Mouse (Mus musculus) heart, embryonic 15.5 days (tissue): ENCODE data around the gene Spata13. TPM values are rescaled to one million over a fixed set of nuclear protein-coding genes. Genes with fewer than 3 reads are reported as not detected.

Source experiments
- ATAC-seq: fragments of 200-750 bp; cut with Nextera tagmentation; replicated peaks from 2 replicates; pipeline ENCODE4 v1.8.0; 2017; ENCODE audit warnings: low read depth, moderate TSS enrichment; ENCODE audit not compliant: insufficient number of reproducible peaks, insufficient read depth, low FRiP score
- H3K27ac ChIP-seq: fragments of 300-500 bp; sonication (generic); 2 replicates; pipeline ENCODE4 v1.5.1; 2015; ENCODE audit warnings: mild to moderate bottlenecking, inconsistent platforms
- H3K27me3 ChIP-seq: fragments of 300-500 bp; sonication (generic); 2 replicates; pipeline ENCODE4 v1.6.1; 2015; ENCODE audit warnings: inconsistent platforms
- H3K36me3 ChIP-seq: fragments of 300-500 bp; sonication (generic); 2 replicates; pipeline ENCODE4 v1.6.1; 2015; ENCODE audit warnings: mild to moderate bottlenecking, inconsistent platforms
- H3K4me1 ChIP-seq: fragments of 300-500 bp; sonication (generic); replicated peaks from 2 replicates; pipeline ENCODE4 v1.6.1; 2015; ENCODE audit warnings: inconsistent platforms
- H3K4me2 ChIP-seq: fragments of 300-500 bp; sonication (generic); 2 replicates; pipeline ENCODE4 v1.6.1; 2015; ENCODE audit warnings: inconsistent platforms, mild to moderate bottlenecking, moderate library complexity
- H3K4me3 ChIP-seq: fragments of 300-500 bp; sonication (generic); 2 replicates; pipeline ENCODE4 v1.5.1; 2015; ENCODE audit warnings: mild to moderate bottlenecking, inconsistent platforms
- H3K9ac ChIP-seq: fragments of 300-500 bp; sonication (generic); 2 replicates; pipeline ENCODE4 v1.6.1; 2015; ENCODE audit warnings: mild to moderate bottlenecking, inconsistent platforms
- H3K9me3 ChIP-seq: fragments of 300-500 bp; sonication (generic); replicated peaks from 2 replicates; pipeline ENCODE4 v1.6.1; 2016; ENCODE audit warnings: inconsistent platforms
- WGBS: fragments of 180-500 bp; shearing (Covaris S2); methylation state at CpG from one replicate; pipeline ENCODE4 v1.1.7; 2015; ENCODE audit warnings: mixed read lengths; 5-methylcytosine and 5-hydroxymethylcytosine counted together
- polyA plus RNA-seq: library from polyadenylated mRNA; unstranded; fragments of >200 nt; fragmentation: Nextera tagmentation; extraction: Ambion mirVana; gene quantifications from 2 replicates; pipeline ENCODE4 v1.2.1, GENCODE M21; 2015

Spata13 gene
- polyA plus RNA-seq, 1 experiment from 2014 or later = 14.9 TPM

GRCm38 (mm10) chr14:60721938-60722337 lies 88.1 kb downstream of the Spata13 start:
- H3K4me1 ChIP-seq = peaks cover 11% of the 10 kb centered on the region
- H3K4me2 ChIP-seq = no peak overlapping the region
- H3K36me3 ChIP-seq = no peaks in the 10 kb centered on the region
- no peak overlapping the region for H3K4me3 ChIP-seq
- WGBS = 64% methylated on average over 3 of the region's 3 CpGs
- ATAC-seq = no peak
- H3K27me3 ChIP-seq = no peaks in the 10 kb centered on the region
- H3K27ac ChIP-seq = no peak overlapping the region
- no peaks in the 10 kb centered on the region for H3K9me3 ChIP-seq
- H3K9ac ChIP-seq = no peak overlapping the region

DNA sequence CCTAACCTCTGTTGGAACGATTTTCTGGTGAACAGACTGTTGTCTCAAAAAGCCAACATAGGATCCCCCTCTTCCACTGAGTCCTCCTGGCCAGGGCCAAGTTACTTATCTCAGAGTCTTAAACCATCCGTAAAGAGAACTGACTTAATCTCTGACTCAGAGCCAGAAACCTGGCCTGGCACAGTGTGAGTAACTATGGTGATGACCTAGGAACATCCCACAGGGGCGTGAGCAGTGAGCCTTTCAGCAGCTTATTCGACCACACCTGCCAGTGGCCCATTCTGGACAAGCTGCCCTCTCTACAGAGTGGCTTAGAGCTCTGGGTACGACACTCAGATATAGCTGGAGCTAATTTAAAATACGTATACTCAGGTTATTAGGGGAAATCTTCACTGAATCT lies 92.3 kb downstream of the Spata13 start:
- peaks cover 25% of the 10 kb centered on the region for H3K4me1 ChIP-seq
- H3K9ac ChIP-seq = no peak overlapping the region
- H3K27ac ChIP-seq = peak overlapping the region; percentile 40; the same call in 1 of the 2 replicates
- H3K36me3 ChIP-seq = no peaks in the 10 kb centered on the region
- peak; percentile 61 for ATAC-seq
- no peaks in the 10 kb centered on the region for H3K27me3 ChIP-seq
- H3K4me2 ChIP-seq = no peak overlapping the region
- no peak overlapping the region for H3K4me3 ChIP-seq
- H3K9me3 ChIP-seq = no peaks in the 10 kb centered on the region
- WGBS = 29% methylated on average over 6 of the region's 6 CpGs

- H3K9ac ChIP-seq = no peak overlapping the region
- H3K36me3 ChIP-seq = no peaks in the 10 kb centered on the region
- peak overlapping the region; percentile 40; the same call in 1 of the 2 replicates for H3K27ac ChIP-seq
- 49% methylated on average over 4 of the region's 4 CpGs for WGBS
- H3K4me1 ChIP-seq = peaks cover 28% of the 10 kb centered on the region
- H3K4me2 ChIP-seq = no peak overlapping the region
- no peak overlapping the region for H3K4me3 ChIP-seq
- no peaks in the 10 kb centered on the region for H3K27me3 ChIP-seq
- ATAC-seq = 0 out of 2 replicates have a peak, but pooled peaks have one; percentile 33
- H3K9me3 ChIP-seq = no peaks in the 10 kb centered on the region
Measured at GRCm38 (mm10) chr14:60727130-60727529, 93.3 kb downstream of the Spata13 start.

DNA sequence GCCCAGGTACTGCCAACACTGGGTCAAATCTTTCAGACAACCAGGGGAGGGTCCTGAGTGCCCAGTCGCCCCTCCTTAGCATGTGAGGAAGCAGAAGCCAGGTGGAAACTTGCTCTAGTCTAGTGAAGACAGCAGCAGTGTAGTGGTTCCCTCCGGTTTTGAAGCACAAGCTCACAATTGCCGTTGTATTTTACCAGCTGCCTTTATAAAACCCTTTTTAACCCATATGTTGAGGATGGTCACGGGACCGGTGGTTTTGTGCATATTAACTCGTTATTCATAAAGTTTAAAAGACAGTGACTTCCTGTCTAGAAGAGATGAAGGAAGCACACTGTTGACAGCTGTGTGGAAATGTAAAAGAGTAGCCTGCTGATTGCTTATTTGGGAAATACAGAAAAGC lies 98.3 kb downstream of the Spata13 start:
- no peak for ATAC-seq
- Histone ChIP-seq H3K4me1 (peaks cover 59% of the 10 kb centered on the region), H3K9ac (no peak overlapping the region), H3K9me3 (no peaks in the 10 kb centered on the region), H3K27me3 (no peaks in the 10 kb centered on the region), H3K36me3 (no peaks in the 10 kb centered on the region), H3K27ac (peak overlapping the region; percentile 90), H3K4me2 (peak overlapping the region; percentile 67; the same call in 1 of the 2 replicates), H3K4me3 (no peak overlapping the region)
- 41% methylated on average over 6 of the region's 6 CpGs for WGBS

GRCm38 (mm10) chr14:60732787-60733186 lies 99.0 kb downstream of the Spata13 start:
- peak overlapping the region; percentile 67 for H3K4me2 ChIP-seq
- no peak for ATAC-seq
- no peaks in the 10 kb centered on the region for H3K9me3 ChIP-seq
- H3K27me3 ChIP-seq = no peaks in the 10 kb centered on the region
- peaks cover 59% of the 10 kb centered on the region for H3K4me1 ChIP-seq
- WGBS = 2% methylated on average over 16 of the region's 16 CpGs
- peak overlapping the region; percentile 55 for H3K9ac ChIP-seq
- H3K27ac ChIP-seq = peak overlapping the region; percentile 90
- H3K4me3 ChIP-seq = peak overlapping the region; percentile 45
- H3K36me3 ChIP-seq = no peaks in the 10 kb centered on the region

DNA sequence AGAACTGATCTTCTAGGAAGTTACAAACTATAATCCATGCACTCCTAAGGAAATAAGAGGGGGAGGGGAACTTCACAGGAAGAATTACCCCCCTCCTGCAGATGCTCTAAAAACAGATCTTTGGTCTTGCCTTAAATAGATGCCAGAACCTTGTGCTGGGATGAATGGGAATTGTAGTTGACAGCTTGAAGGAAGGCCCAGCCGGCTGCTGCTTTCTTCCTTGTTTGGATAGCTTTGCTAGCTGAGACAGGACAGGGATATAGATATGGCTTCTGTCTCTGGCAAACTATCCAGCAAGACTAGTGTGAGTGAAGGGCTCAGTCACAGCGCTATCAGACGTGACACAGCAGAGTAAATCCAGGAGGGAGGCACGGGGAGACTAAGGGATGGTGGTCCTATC lies 99.9 kb downstream of the Spata13 start:
- Histone ChIP-seq H3K36me3 (no peaks in the 10 kb centered on the region), H3K27me3 (no peaks in the 10 kb centered on the region), H3K4me2 (peak overlapping the region; percentile 67), H3K27ac (peak overlapping the region; percentile 90), H3K4me3 (peak overlapping the region; percentile 45), H3K9ac (peak overlapping the region; percentile 55), H3K4me1 (peaks cover 61% of the 10 kb centered on the region), H3K9me3 (no peaks in the 10 kb centered on the region)
- ATAC-seq = peak; percentile 61
- WGBS = 11% methylated on average over 4 of the region's 4 CpGs

DNA sequence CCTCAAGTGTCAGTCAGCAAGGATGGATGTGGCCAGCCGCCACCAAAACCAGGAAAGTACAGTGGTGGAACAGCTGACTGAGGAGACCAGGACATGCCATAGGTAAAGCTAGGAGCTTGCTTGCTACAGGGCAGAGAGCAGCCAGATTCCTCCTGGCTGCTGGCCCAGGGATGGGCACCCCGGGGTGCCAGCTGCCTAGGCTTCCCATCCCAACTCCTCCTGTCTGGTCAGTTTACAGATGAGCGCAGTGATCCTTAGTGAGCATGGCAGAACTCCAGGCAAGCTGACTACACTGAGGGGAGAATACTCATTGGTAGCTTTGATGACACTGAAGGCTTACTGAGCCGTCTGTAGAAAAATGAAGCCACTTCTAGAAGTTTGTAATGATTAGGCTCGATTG lies 101.4 kb downstream of the Spata13 start:
- Histone ChIP-seq H3K9me3 (no peaks in the 10 kb centered on the region), H3K4me1 (peaks cover 72% of the 10 kb centered on the region), H3K36me3 (no peaks in the 10 kb centered on the region), H3K4me2 (peak overlapping the region; percentile 67), H3K4me3 (peak overlapping the region; percentile 45), H3K9ac (peak overlapping the region; percentile 10), H3K27ac (peak overlapping the region; percentile 90), H3K27me3 (no peaks in the 10 kb centered on the region)
- no peak for ATAC-seq
- WGBS = 41% methylated on average over 5 of the region's 5 CpGs

DNA sequence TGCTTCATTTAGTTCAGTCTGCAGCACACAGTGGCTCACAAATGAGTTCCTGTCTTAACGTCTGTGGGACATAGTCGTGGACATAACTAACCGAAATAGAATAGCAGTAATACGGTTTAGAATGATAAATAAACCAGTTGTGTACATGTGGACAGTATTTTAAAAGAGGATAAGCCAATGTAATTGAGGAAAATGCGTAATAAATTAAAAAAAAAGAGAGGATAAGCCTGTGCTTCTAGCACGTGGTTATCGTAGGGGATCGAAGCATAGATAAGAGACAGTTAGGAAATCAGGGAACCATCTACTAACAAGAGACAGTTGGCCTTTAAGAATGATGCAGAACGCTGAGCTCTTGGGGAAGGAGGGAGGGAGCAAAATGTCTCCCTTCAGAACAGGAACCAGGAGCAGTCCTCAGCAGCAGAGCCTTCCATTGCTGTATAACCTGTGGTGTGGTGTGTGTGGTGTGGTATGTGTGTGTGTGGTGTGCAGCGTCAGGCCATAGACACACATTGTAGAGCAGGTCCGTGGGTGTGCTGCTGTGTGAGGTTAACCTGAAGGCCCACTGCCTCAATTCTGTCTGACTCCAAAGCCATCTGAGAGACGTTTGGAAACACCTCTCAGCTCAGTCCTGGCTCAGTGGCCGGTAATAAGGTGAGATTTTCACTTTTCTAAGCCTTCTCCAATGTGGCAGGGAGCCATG lies 102.2 kb downstream of the Spata13 start:
- no peaks in the 10 kb centered on the region for H3K27me3 ChIP-seq
- H3K4me1 ChIP-seq = peaks cover 80% of the 10 kb centered on the region
- H3K9ac ChIP-seq = peak overlapping the region; percentile 42
- peak overlapping the region; percentile 22 for H3K4me3 ChIP-seq
- H3K9me3 ChIP-seq = no peaks in the 10 kb centered on the region
- H3K36me3 ChIP-seq = no peaks in the 10 kb centered on the region
- ATAC-seq = no peak
- WGBS = 31% methylated on average over 13 of the region's 13 CpGs
- H3K27ac ChIP-seq = peak overlapping the region; percentile 90
- H3K4me2 ChIP-seq = peak overlapping the region; percentile 67

- H3K9ac ChIP-seq = peak overlapping the region; percentile 42
- H3K4me3 ChIP-seq = peak overlapping the region; percentile 22
- H3K4me1 ChIP-seq = peaks cover 87% of the 10 kb centered on the region
- H3K27me3 ChIP-seq = no peaks in the 10 kb centered on the region
- WGBS = 4% methylated on average over 4 of the region's 4 CpGs
- no peaks in the 10 kb centered on the region for H3K36me3 ChIP-seq
- H3K4me2 ChIP-seq = peak overlapping the region; percentile 67
- H3K9me3 ChIP-seq = no peaks in the 10 kb centered on the region
- peak; percentile 12; the same call in 1 of the 2 replicates for ATAC-seq
- peak overlapping the region; percentile 90 for H3K27ac ChIP-seq
Measured at GRCm38 (mm10) chr14:60736591-60737192, 102.9 kb downstream of the Spata13 start.

DNA sequence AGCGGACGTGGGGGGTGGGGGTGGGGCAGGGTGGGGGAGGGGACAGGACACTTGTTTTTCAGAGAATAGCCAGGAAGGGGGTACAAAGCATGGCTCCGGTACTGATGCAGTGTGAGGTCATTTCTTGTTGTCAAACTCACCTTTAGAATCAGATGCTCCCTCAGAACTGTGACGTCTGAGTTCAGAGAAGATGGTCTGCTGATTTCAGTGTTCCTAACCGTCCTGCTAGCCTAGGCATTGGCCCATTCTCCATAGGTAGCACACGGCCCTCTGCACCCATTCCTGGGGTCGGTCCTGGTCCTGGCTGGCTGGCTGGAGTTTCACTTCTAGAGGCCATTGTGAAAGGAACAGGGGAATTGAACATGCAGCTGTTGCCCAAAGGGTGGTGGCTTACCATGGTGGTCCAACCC lies 103.4 kb downstream of the Spata13 start:
- ATAC-seq = no peak
- H3K4me2 ChIP-seq = peak overlapping the region; percentile 67
- peak overlapping the region; percentile 90 for H3K27ac ChIP-seq
- H3K9me3 ChIP-seq = no peaks in the 10 kb centered on the region
- H3K4me1 ChIP-seq = peaks cover 90% of the 10 kb centered on the region
- H3K36me3 ChIP-seq = no peaks in the 10 kb centered on the region
- no peak overlapping the region for H3K4me3 ChIP-seq
- 22% methylated on average over 7 of the region's 7 CpGs for WGBS
- H3K27me3 ChIP-seq = no peaks in the 10 kb centered on the region
- H3K9ac ChIP-seq = no peak overlapping the region

- H3K4me3 ChIP-seq = no peak overlapping the region
- H3K9me3 ChIP-seq = no peaks in the 10 kb centered on the region
- WGBS = 57% methylated on average over 10 of the region's 10 CpGs
- peak overlapping the region; percentile 90 for H3K27ac ChIP-seq
- no peak for ATAC-seq
- no peaks in the 10 kb centered on the region for H3K27me3 ChIP-seq
- 0 out of 2 replicates have a peak overlapping the region, but pooled peaks have one; percentile 39 for H3K9ac ChIP-seq
- peaks cover 93% of the 10 kb centered on the region for H3K4me1 ChIP-seq
- no peaks in the 10 kb centered on the region for H3K36me3 ChIP-seq
- H3K4me2 ChIP-seq = 0 out of 2 replicates have a peak overlapping the region, but pooled peaks have one; percentile 12
Measured at GRCm38 (mm10) chr14:60738434-60738938, 104.7 kb downstream of the Spata13 start.
